Mouse (Mus musculus): ENCODE measurements around the gene 1110032A03Rik. TPM values are rescaled to one million over a fixed set of nuclear protein-coding genes. Genes with fewer than 3 reads are reported as not detected.
A peak's percentile ranks its signal among the peaks of the same experiment; 100 is the strongest.

1110032A03Rik gene
- polyA plus RNA-seq, 1 experiment from 2014 or later = 25.8 TPM

GRCm38 (mm10) chr9:50723406-50723805 lies 51.9 kb downstream of the 1110032A03Rik start:
- no peaks in the 10 kb centered on the region for H3K9me3 ChIP-seq (replicated peaks)
- H3K4me1 ChIP-seq = peaks cover 70% of the 10 kb centered on the region
- 86% methylated on average over 7 of the region's 7 CpGs for WGBS
- no peak for DNase-seq (ENCODE audit: low spot score)
- no peaks in the 10 kb centered on the region for H3K27me3 ChIP-seq (ENCODE audit: low read depth, poor library complexity, severe bottlenecking)
- H3K27ac ChIP-seq = no peak overlapping the region
- no peak overlapping the region for H3K4me3 ChIP-seq
- peaks cover 40% of the 10 kb centered on the region for H3K36me3 ChIP-seq

GRCm38 (mm10) chr9:50722451-50722911 lies 52.8 kb downstream of the 1110032A03Rik start:
- Histone ChIP-seq H3K9me3 (replicated peaks) (no peaks in the 10 kb centered on the region), H3K4me1 (peaks cover 62% of the 10 kb centered on the region), H3K36me3 (peaks cover 47% of the 10 kb centered on the region), H3K4me3 (no peak overlapping the region), H3K27ac (peak overlapping the region; percentile 62; the same call in 1 of the 2 replicates), H3K27me3 (ENCODE audit: low read depth, poor library complexity, severe bottlenecking) (no peaks in the 10 kb centered on the region)
- WGBS = 47% methylated on average over 8 of the region's 8 CpGs
- DNase-seq (ENCODE audit: low spot score) = no peak

GRCm38 (mm10) chr9:50721061-50721460 lies 54.3 kb downstream of the 1110032A03Rik start:
- Histone ChIP-seq H3K9me3 (replicated peaks) (no peaks in the 10 kb centered on the region), H3K36me3 (peaks cover 61% of the 10 kb centered on the region), H3K27ac (peak overlapping the region; percentile 37), H3K4me1 (peaks cover 49% of the 10 kb centered on the region), H3K4me3 (0 out of 2 replicates have a peak overlapping the region, but pooled peaks have one; percentile 4), H3K27me3 (ENCODE audit: low read depth, poor library complexity, severe bottlenecking) (no peaks in the 10 kb centered on the region)
- no peak for DNase-seq (ENCODE audit: low spot score)
- 19% methylated on average over 12 of the region's 12 CpGs for WGBS

GRCm38 (mm10) chr9:50718878-50719277 lies 56.4 kb downstream of the 1110032A03Rik start:
- Histone ChIP-seq H3K36me3 (peaks cover 68% of the 10 kb centered on the region), H3K4me1 (peaks cover 38% of the 10 kb centered on the region), H3K27me3 (ENCODE audit: low read depth, poor library complexity, severe bottlenecking) (no peaks in the 10 kb centered on the region), H3K9me3 (replicated peaks) (no peaks in the 10 kb centered on the region), H3K4me3 (no peak overlapping the region), H3K27ac (no peak overlapping the region)
- 91% methylated on average over 4 of the region's 4 CpGs for WGBS
- DNase-seq (ENCODE audit: low spot score) = no peak

GRCm38 (mm10) chr9:50714188-50714587 lies 61.1 kb downstream of the 1110032A03Rik start:
- WGBS = 52% methylated on average over 4 of the region's 4 CpGs
- DNase-seq (ENCODE audit: low spot score) = no peak
- Histone ChIP-seq H3K9me3 (replicated peaks) (no peaks in the 10 kb centered on the region), H3K27me3 (ENCODE audit: low read depth, poor library complexity, severe bottlenecking) (no peaks in the 10 kb centered on the region), H3K4me3 (no peak overlapping the region), H3K27ac (no peak overlapping the region), H3K4me1 (peaks cover 13% of the 10 kb centered on the region), H3K36me3 (peaks cover 66% of the 10 kb centered on the region)

Other genes starting within 250 kb of the 1110032A03Rik start
- 53.4 and 59.2 TPM in 2 replicates for gene Pts, start 246.8 kb downstream of the 1110032A03Rik start, polyA plus RNA-seq (2016; fragmentation: Nextera tagmentation; extraction: Ambion mirVana)
- 0.50 TPM in 1 of 2 replicates, not detected in the other for gene Il18, start 220.7 kb downstream of the 1110032A03Rik start, polyA plus RNA-seq (2016; fragmentation: Nextera tagmentation; extraction: Ambion mirVana)
- 0.06 TPM in 1 of 2 replicates, not detected in the other for gene Bco2, start 220.3 kb downstream of the 1110032A03Rik start, polyA plus RNA-seq (2016; fragmentation: Nextera tagmentation; extraction: Ambion mirVana)
- not detected in 2 replicates for gene Tex12, start 214.2 kb downstream of the 1110032A03Rik start, polyA plus RNA-seq (2016; fragmentation: Nextera tagmentation; extraction: Ambion mirVana)
- gene Sdhd, start 171.7 kb downstream of the 1110032A03Rik start, polyA plus RNA-seq (2016; fragmentation: Nextera tagmentation; extraction: Ambion mirVana) = 337 and 352 TPM in 2 replicates
- 297 and 307 TPM in 2 replicates for gene Timm8b, start 171.6 kb downstream of the 1110032A03Rik start, polyA plus RNA-seq (2016; fragmentation: Nextera tagmentation; extraction: Ambion mirVana)
- gene Pih1d2, start 158.2 kb downstream of the 1110032A03Rik start, polyA plus RNA-seq (2016; fragmentation: Nextera tagmentation; extraction: Ambion mirVana) = 5.1 and 5.4 TPM in 2 replicates
- gene Nkapd1, start 158.1 kb downstream of the 1110032A03Rik start, polyA plus RNA-seq (2016; fragmentation: Nextera tagmentation; extraction: Ambion mirVana) = 20.4 and 21.3 TPM in 2 replicates
- gene Dlat, start 115.7 kb downstream of the 1110032A03Rik start, polyA plus RNA-seq (2016; fragmentation: Nextera tagmentation; extraction: Ambion mirVana) = 61.7 and 62.1 TPM in 2 replicates
- 33.8 and 36.8 TPM in 2 replicates for gene Dixdc1, start 36.0 kb downstream of the 1110032A03Rik start, polyA plus RNA-seq (2016; fragmentation: Nextera tagmentation; extraction: Ambion mirVana)
- gene 2310030G06Rik, start 29.0 kb downstream of the 1110032A03Rik start, polyA plus RNA-seq (2016; fragmentation: Nextera tagmentation; extraction: Ambion mirVana) = 2.6 and 2.8 TPM in 2 replicates
- 2.4 and 3.1 TPM in 2 replicates for gene Cryab, start 24.2 kb downstream of the 1110032A03Rik start, polyA plus RNA-seq (2016; fragmentation: Nextera tagmentation; extraction: Ambion mirVana)
- not detected in 2 replicates for gene Hspb2, start 23.2 kb downstream of the 1110032A03Rik start, polyA plus RNA-seq (2016; fragmentation: Nextera tagmentation; extraction: Ambion mirVana)
- gene Fdxacb1, start 7.3 kb downstream of the 1110032A03Rik start, polyA plus RNA-seq (2016; fragmentation: Nextera tagmentation; extraction: Ambion mirVana) = 12.6 and 14.0 TPM in 2 replicates
- gene Alg9, start 501 bp downstream of the 1110032A03Rik start, polyA plus RNA-seq (2016; fragmentation: Nextera tagmentation; extraction: Ambion mirVana) = 42.2 and 43.0 TPM in 2 replicates
- 159 and 177 TPM in 2 replicates for gene Ppp2r1b, start 69.8 kb upstream of the 1110032A03Rik start, polyA plus RNA-seq (2016; fragmentation: Nextera tagmentation; extraction: Ambion mirVana)
- gene Sik2, start 233.6 kb upstream of the 1110032A03Rik start, polyA plus RNA-seq (2016; fragmentation: Nextera tagmentation; extraction: Ambion mirVana) = 13.2 and 16.7 TPM in 2 replicates

All from limb, embryonic 10.5 days (tissue).